Mouse (Mus musculus) mature B cell (primary cell): ENCODE measurements at regions not wholly inside any gene's neighbourhood (a gene's known extent, or its start where the extent isn't known, plus 50 kb on each side); places are given as distances from the start of the nearest gene placed in this dataset.

Experiments used
- in situ Hi-C: fragments of 300-500 bp; cut with MboI; formaldehyde crosslinking; loops from 2 replicates; pipeline ENCODE4 v1.14.3; 2019

- in situ Hi-C loops: no loop called here
Measured at GRCm38 (mm10) chr11:25335667-25336066, 874.9 kb downstream of the 5730522E02Rik start.

- in situ Hi-C loops: no loop called here
Measured at GRCm38 (mm10) chr11:25330696-25331095, 879.9 kb downstream of the 5730522E02Rik start.

- in situ Hi-C loops: loop anchor here (25.0 kb wide), 1 partner anchor 540 kb away; no protein-coding TSS in a partner anchor
Measured at GRCm38 (mm10) chr11:25322426-25322825, 888.1 kb downstream of the 5730522E02Rik start.

GRCm38 (mm10) chr11:25321494-25321893, 889.1 kb downstream of the 5730522E02Rik start:
- in situ Hi-C loops: loop anchor here (25.0 kb wide), 1 partner anchor 541 kb away; no protein-coding TSS in a partner anchor

GRCm38 (mm10) chr11:25314645-25315044, 895.9 kb downstream of the 5730522E02Rik start:
- in situ Hi-C loops: loop anchor here (25.0 kb wide), 1 partner anchor 548 kb away; no protein-coding TSS in a partner anchor

- in situ Hi-C loops: loop anchor here (25.0 kb wide), 1 partner anchor 548 kb away; no protein-coding TSS in a partner anchor
Measured at GRCm38 (mm10) chr11:25313879-25314278, 896.7 kb downstream of the 5730522E02Rik start.

GRCm38 (mm10) chr11:25313308-25313707, 897.3 kb downstream of the 5730522E02Rik start:
- in situ Hi-C loops: loop anchor here (25.0 kb wide), 1 partner anchor 549 kb away; no protein-coding TSS in a partner anchor

GRCm38 (mm10) chr11:25310754-25311153, 899.8 kb downstream of the 5730522E02Rik start:
- in situ Hi-C loops: loop anchor here (25.0 kb wide), 1 partner anchor 552 kb away; no protein-coding TSS in a partner anchor

- in situ Hi-C loops: loop anchor here (10.0 to 25.0 kb wide), 2 partner anchors 561 to 1256 kb away; no protein-coding TSS in a partner anchor
Measured at GRCm38 (mm10) chr11:25301130-25301529, 909.4 kb downstream of the 5730522E02Rik start.

- in situ Hi-C loops: no loop called here
Measured at GRCm38 (mm10) chr11:25288346-25288745, 922.2 kb downstream of the 5730522E02Rik start.

GRCm38 (mm10) chr11:25287458-25288247, 922.9 kb downstream of the 5730522E02Rik start:
- in situ Hi-C loops: no loop called here

- in situ Hi-C loops: no loop called here
Measured at GRCm38 (mm10) chr11:25269936-25270540, 940.5 kb downstream of the 5730522E02Rik start.

- in situ Hi-C loops: no loop called here
Measured at GRCm38 (mm10) chr11:25262906-25263305, 947.7 kb downstream of the 5730522E02Rik start.

- in situ Hi-C loops: no loop called here
Measured at GRCm38 (mm10) chr11:25259691-25260090, 950.9 kb downstream of the 5730522E02Rik start.

GRCm38 (mm10) chr11:25233360-25233890, 977.1 kb downstream of the 5730522E02Rik start:
- in situ Hi-C loops: no loop called here
